Comparison of ENCODE assay signal across 19 mouse cellular contexts in genomic region chr6:94665248-94665647, GRCm38 (mm10). TPM values are rescaled to one million over a fixed set of nuclear protein-coding genes. Genes with fewer than 3 reads are reported as not detected.
A peak's percentile ranks its signal among the peaks of the same experiment; 100 is the strongest.
DNase-seq lines count a peak whose midpoint lies in the region; ATAC-seq and TF ChIP-seq lines count a peak whose summit lies in the region.
"Had no signal": no experiment of that assay in that cellular context is flagged by ENCODE, and none has a peak within 500 bp of the region (broad histone marks: within the 10 kb centered on the region; RNA-seq: fewer than 3 reads in every experiment).

No protein-coding gene starts in this region.

- TF ChIP-seq CTCF in hindbrain, postnatal 0 days (IDR thresholded peaks at IDR 0.05; ENCODE audit: low read depth), result no peak
- TF ChIP-seq CTCF in cerebellum, adult 2 months (IDR thresholded peaks at IDR 0.05; ENCODE audit: borderline replicate concordance, insufficient read depth, low read depth, low read length), result no peak

- no peak overlapping the region for H3K9ac ChIP-seq in hindbrain, postnatal 0 days (replicated peaks; ENCODE audit: low read length)
- no peak overlapping the region for H3K9ac ChIP-seq in hindbrain, embryonic 13.5 days
- H3K9ac ChIP-seq: midbrain, embryonic 13.5 days had no signal

- no peak for DNase-seq in hindbrain, postnatal 0 days (ENCODE audit: low spot score)
- DNase-seq in thymus, postnatal 10 days (ENCODE audit: low spot score in 2 of 2), result peak; percentile 59 to 63
- no peak for DNase-seq in cerebellum, adult 2 months
- no peak for DNase-seq in layer of hippocampus, postnatal 14 days (ENCODE audit: low spot score in 2 of 2)
- DNase-seq in ovary, postnatal 10 days (ENCODE audit: low spot score), result no peak
- DNase-seq: adrenal gland, postnatal 25 days; B cell, adult 2 months; cerebellum, adult 9-11 months; gastrocnemius, postnatal 36 days; kidney, postnatal 36 days; lung, adult 18-20 months; lung, postnatal 4 days; right cerebral cortex, postnatal 4 days had no signal

- no peaks in the 10 kb centered on the region for H3K36me3 ChIP-seq in hindbrain, postnatal 0 days (ENCODE audit: insufficient read depth, low read length)
- H3K36me3 ChIP-seq in hindbrain, embryonic 13.5 days, result no peaks in the 10 kb centered on the region

- ATAC-seq in hindbrain, postnatal 0 days, result 0 out of 2 replicates have a peak, but pooled peaks have one; percentile 11
- no peak for ATAC-seq in hindbrain, embryonic 13.5 days (ENCODE audit: low FRiP score)
- ATAC-seq in CD4-positive, CD25-positive, alpha-beta regulatory T cell, adult 4 months, result peak; percentile 38
- peak; percentile 33 for ATAC-seq in inflammation-experienced regulatory T-cells, adult 6 months
- ATAC-seq: midbrain, embryonic 13.5 days had no signal

- H3K27ac ChIP-seq in hindbrain, postnatal 0 days, result no peak overlapping the region
- H3K27ac ChIP-seq in hindbrain, embryonic 13.5 days, result no peak overlapping the region
- H3K27ac ChIP-seq in cerebellum, adult 2 months (ENCODE audit: insufficient read depth, low read length), result no peak overlapping the region
- H3K27ac ChIP-seq: limb, embryonic 10.5 days; midbrain, embryonic 13.5 days had no signal

- no peak for TF ChIP-seq POLR2A in cerebellum, adult 2 months (IDR thresholded peaks at IDR 0.05; ENCODE audit: borderline replicate concordance, insufficient read depth, low read length)

- H3K4me1 ChIP-seq in hindbrain, postnatal 0 days (ENCODE audit: insufficient read depth, low read length), result no peaks in the 10 kb centered on the region
- H3K4me1 ChIP-seq in hindbrain, embryonic 13.5 days (replicated peaks), result peaks cover 44% of the 10 kb centered on the region
- H3K4me1 ChIP-seq in cerebellum, adult 2 months (ENCODE audit: control insufficient read depth, insufficient read depth, low read length), result peaks cover 24% of the 10 kb centered on the region

- no peak overlapping the region for H3K4me2 ChIP-seq in hindbrain, postnatal 0 days (ENCODE audit: low read depth, low read length)
- H3K4me2 ChIP-seq in hindbrain, embryonic 13.5 days, result no peak overlapping the region
- H3K4me2 ChIP-seq: heart, embryonic 11.5 days; midbrain, embryonic 13.5 days had no signal

- H3K27me3 ChIP-seq in hindbrain, postnatal 0 days (ENCODE audit: insufficient read depth, low read length), result no peaks in the 10 kb centered on the region; the same call in 1 of the 2 replicates
- H3K27me3 ChIP-seq in hindbrain, embryonic 13.5 days, result no peaks in the 10 kb centered on the region
- no peaks in the 10 kb centered on the region for H3K27me3 ChIP-seq in cerebellum, adult 2 months (ENCODE audit: control insufficient read depth, insufficient read depth, low read length)
- H3K27me3 ChIP-seq: midbrain, embryonic 13.5 days had no signal

- H3K4me3 ChIP-seq in hindbrain, postnatal 0 days (ENCODE audit: low read length), result no peak overlapping the region
- no peak overlapping the region for H3K4me3 ChIP-seq in hindbrain, embryonic 13.5 days
- no peak overlapping the region for H3K4me3 ChIP-seq in cerebellum, adult 2 months (replicated peaks; ENCODE audit: insufficient read depth, low read depth, low read length)
- H3K4me3 ChIP-seq: limb, embryonic 10.5 days; midbrain, embryonic 13.5 days had no signal

- no peaks in the 10 kb centered on the region for H3K9me3 ChIP-seq in hindbrain, postnatal 0 days (ENCODE audit: low read length)
- no peaks in the 10 kb centered on the region for H3K9me3 ChIP-seq in hindbrain, embryonic 13.5 days
- H3K9me3 ChIP-seq: limb, embryonic 10.5 days; midbrain, embryonic 13.5 days had no signal

- 74% methylated on average over 7 of the region's 7 CpGs for WGBS in hindbrain, postnatal 0 days
- 87% methylated on average over 7 of the region's 7 CpGs for WGBS in hindbrain, embryonic 13.5 days
- 58% methylated on average over 7 of the region's 7 CpGs for WGBS in cerebellum, adult 2 months

RNA-seq across cellular contexts. Expression of gene Lrig1, which starts 34.7 kb away (rescaled TPM):
- total RNA-seq in hindbrain, postnatal 0 days (2014; rRNA removed), result 131 and 146 TPM in 2 replicates
- 23.0 and 27.8 TPM in 2 replicates for polyA plus RNA-seq in hindbrain, postnatal 0 days (2015; fragmentation: Nextera tagmentation; extraction: Ambion mirVana)
- 10.9 and 12.5 TPM in 2 replicates for polyA plus RNA-seq in hindbrain, embryonic 13.5 days (2015; fragmentation: Nextera tagmentation; extraction: Ambion mirVana)
- polyA plus RNA-seq in CD4-positive, CD25-positive, alpha-beta regulatory T cell, adult 4 months (2017; shearing (Covaris generic)), result 10 to 100 TPM; 30.8 to 38.6 TPM
- polyA plus RNA-seq in inflammation-experienced regulatory T-cells, adult 6 months (2017; shearing (Covaris generic)), result 10 to 100 TPM in 2 of 3 experiments, 1 to 10 TPM in 1; 7.4 to 47.9 (median 44.0) TPM
- 84.5 and 86.2 TPM in 2 replicates for polyA plus RNA-seq in cerebellum, adult 2 months (2012; rRNA removed)
- total RNA-seq in layer of hippocampus, postnatal 14 days (2021), result 10 to 100 TPM; 33.2 to 34.9 TPM

Comparison
In these comparisons a context has a peak if more than half of its experiments do, and no peak if none do; other contexts are left out.
1. DNase-seq: peak in thymus, postnatal 10 days (2 of 2); none in hindbrain, postnatal 0 days (single experiment), cerebellum, adult 2 months (0 of 2), layer of hippocampus, postnatal 14 days (0 of 2) and ovary, postnatal 10 days (single experiment).